Mouse (Mus musculus) spleen, adult 2 months (tissue): ENCODE measurements at regions not wholly inside any gene's neighbourhood (a gene's known extent, or its start where the extent isn't known, plus 50 kb on each side); places are given as distances from the start of the nearest gene placed in this dataset.

Experiments
- CTCF ChIP-seq: fragments of 200-500 bp; IDR thresholded peaks from 2 replicates; pipeline ENCODE4 v1.5.1; 2011; ENCODE audit warnings: mild to moderate bottlenecking, inconsistent platforms; ENCODE audit not compliant: insufficient read depth, insufficient read length, insufficient replicate concordance; ENCODE audit errors: extremely low read depth
- POLR2A ChIP-seq: fragments of 200-500 bp; IDR thresholded peaks from 2 replicates; pipeline ENCODE4 v1.6.1; 2011; ENCODE audit warnings: low read depth, low read length, inconsistent platforms

GRCm38 (mm10) chr12:21511043-21511665 lies 93.7 kb upstream of the Ywhaq start:
- TF ChIP-seq POLR2A (no peak), CTCF (no peak)
